Mouse (Mus musculus) forebrain, embryonic 13.5 days (tissue): ENCODE results near the gene Clec10a. TPM values are rescaled to one million over a fixed set of nuclear protein-coding genes. Genes with fewer than 3 reads are reported as not detected.
"Not testable (repeated sequence)": the region's sequence is repeated elsewhere in the genome, so short reads cannot be mapped to it uniquely, and the experiment has no call there.

ENCODE experiments used
- ATAC-seq: fragments of 200-750 bp; cut with Nextera tagmentation; 2 replicates; pipeline ENCODE4 v1.8.0; 2017
- H3K27ac ChIP-seq: fragments of 300-500 bp; sonication (generic); 2 replicates; pipeline ENCODE4 v1.5.1; 2015; ENCODE audit warnings: inconsistent platforms, mild to moderate bottlenecking, moderate library complexity
- H3K27me3 ChIP-seq: fragments of 300-500 bp; sonication (generic); 2 replicates; pipeline ENCODE4 v1.6.1; 2015; ENCODE audit warnings: mild to moderate bottlenecking, inconsistent platforms
- H3K36me3 ChIP-seq: fragments of 300-500 bp; sonication (generic); 2 replicates; pipeline ENCODE4 v1.6.1; 2015; ENCODE audit warnings: mild to moderate bottlenecking, inconsistent platforms; ENCODE audit not compliant: poor library complexity, severe bottlenecking
- H3K4me1 ChIP-seq: fragments of 300-500 bp; sonication (generic); 2 replicates; pipeline ENCODE4 v1.6.1; 2015; ENCODE audit warnings: inconsistent platforms
- H3K4me2 ChIP-seq: fragments of 300-500 bp; sonication (generic); 2 replicates; pipeline ENCODE4 v1.6.1; 2015; ENCODE audit warnings: inconsistent platforms, mild to moderate bottlenecking, moderate library complexity
- H3K4me3 ChIP-seq: fragments of 300-500 bp; sonication (generic); 2 replicates; pipeline ENCODE4 v1.5.1; 2015; ENCODE audit warnings: mild to moderate bottlenecking, inconsistent platforms
- H3K9ac ChIP-seq: fragments of 300-500 bp; sonication (generic); 2 replicates; pipeline ENCODE4 v1.6.1; 2015; ENCODE audit warnings: mild to moderate bottlenecking, inconsistent platforms
- H3K9me3 ChIP-seq: fragments of 300-500 bp; sonication (generic); replicated peaks from 2 replicates; pipeline ENCODE4 v1.6.1; 2016; ENCODE audit warnings: inconsistent platforms
- WGBS: fragments of 180-500 bp; shearing (Covaris S2); methylation state at CpG from one replicate; pipeline ENCODE4 v1.1.7; 2015; 5-methylcytosine and 5-hydroxymethylcytosine counted together
- polyA plus RNA-seq: library from polyadenylated mRNA; unstranded; fragments of >200 nt; fragmentation: Nextera tagmentation; extraction: Ambion mirVana; gene quantifications from 2 replicates; pipeline ENCODE4 v1.2.1, GENCODE M21; 2015

Gene Clec10a
- polyA plus RNA-seq, result 0.53 TPM in 1 of 2 replicates, not detected in the other

DNA sequence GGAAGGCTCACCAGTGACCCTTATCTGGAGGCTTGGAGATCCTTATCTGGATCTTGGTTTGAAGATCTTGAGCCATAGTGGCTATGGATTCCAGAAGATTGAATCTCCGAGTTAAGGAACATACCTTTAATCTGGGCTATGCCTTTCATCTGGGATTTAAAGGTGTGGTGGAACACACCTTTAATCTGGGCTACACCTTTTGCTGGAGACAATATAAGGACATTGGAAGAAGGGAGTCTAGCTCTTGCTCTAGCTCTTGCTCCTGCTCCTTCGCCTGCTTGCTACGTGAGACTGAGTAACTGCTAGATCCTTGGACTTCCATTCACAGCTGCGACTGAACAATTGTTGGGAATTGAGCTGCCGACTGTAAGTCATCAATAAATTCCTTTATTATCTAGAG is at the start of gene Clec10a:
Clec10a (plus strand) TSS at position 301 of the 400 bp plus-strand sequence.
- not testable (repeated sequence) for H3K9ac ChIP-seq, H3K4me2 ChIP-seq, ATAC-seq, H3K4me1 ChIP-seq, H3K27me3 ChIP-seq, H3K9me3 ChIP-seq, H3K4me3 ChIP-seq, H3K27ac ChIP-seq, H3K36me3 ChIP-seq
- WGBS, result no CpG with 5 or more reads among the region's 5 CpGs

DNA sequence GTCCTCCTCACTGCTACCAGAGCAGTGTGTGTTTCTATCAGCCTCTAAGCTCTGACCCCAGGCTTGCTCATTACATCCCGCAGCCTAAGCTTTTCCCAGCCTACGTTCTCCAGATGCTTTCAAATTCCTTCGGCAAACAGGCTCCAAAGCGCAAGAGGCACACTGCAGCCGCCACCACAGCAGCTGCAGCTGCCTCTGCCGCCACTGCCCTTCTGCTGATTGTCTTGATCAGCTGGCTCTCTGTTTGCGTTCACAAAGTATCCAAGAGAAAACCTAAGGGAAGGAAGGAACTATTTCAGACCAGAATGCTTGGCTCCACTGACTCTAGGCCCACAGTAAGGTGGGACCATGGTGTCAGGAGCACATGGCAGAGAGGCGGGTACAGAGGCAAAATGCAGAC is 48.9 kb upstream of the Clec10a start:
- Histone ChIP-seq H3K4me2 (no peak overlapping the region), H3K9me3 (0 out of 2 replicates have a peak, but pooled peaks cover 3% of the 10 kb centered on the region), H3K4me1 (no peaks in the 10 kb centered on the region), H3K27me3 (no peaks in the 10 kb centered on the region), H3K4me3 (no peak overlapping the region), H3K36me3 (no peaks in the 10 kb centered on the region), H3K27ac (no peak overlapping the region), H3K9ac (no peak overlapping the region)
- WGBS, result 77% methylated on average over 8 of the region's 8 CpGs
- ATAC-seq, result no peak

DNA sequence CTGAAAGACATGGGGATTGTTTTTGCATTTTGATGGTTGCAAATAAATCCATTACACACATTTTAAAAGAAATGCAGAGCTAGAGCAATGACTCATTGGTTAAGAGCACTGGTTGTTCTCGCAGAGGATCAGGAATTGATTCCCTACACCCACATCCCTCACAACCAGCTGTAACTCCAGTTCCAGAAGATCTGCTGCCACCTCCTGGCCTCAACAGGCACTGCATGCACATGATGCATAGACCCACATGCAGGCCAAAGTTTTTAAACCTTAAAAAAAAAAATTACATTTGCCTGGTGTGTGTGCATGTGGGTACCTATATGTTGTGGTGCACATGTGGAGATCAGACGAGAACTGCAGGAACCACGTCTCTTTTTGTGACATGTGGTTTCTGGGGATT is 45.9 kb upstream of the Clec10a start:
- Histone ChIP-seq H3K9me3 (0 out of 2 replicates have a peak, but pooled peaks cover 3% of the 10 kb centered on the region), H3K36me3 (no peaks in the 10 kb centered on the region), H3K27me3 (no peaks in the 10 kb centered on the region), H3K4me1 (no peaks in the 10 kb centered on the region), H3K4me2 (no peak overlapping the region), H3K4me3 (no peak overlapping the region), H3K9ac (no peak overlapping the region), H3K27ac (no peak overlapping the region)
- WGBS, result 70% methylated on average over 3 of the region's 3 CpGs
- ATAC-seq, result no peak

DNA sequence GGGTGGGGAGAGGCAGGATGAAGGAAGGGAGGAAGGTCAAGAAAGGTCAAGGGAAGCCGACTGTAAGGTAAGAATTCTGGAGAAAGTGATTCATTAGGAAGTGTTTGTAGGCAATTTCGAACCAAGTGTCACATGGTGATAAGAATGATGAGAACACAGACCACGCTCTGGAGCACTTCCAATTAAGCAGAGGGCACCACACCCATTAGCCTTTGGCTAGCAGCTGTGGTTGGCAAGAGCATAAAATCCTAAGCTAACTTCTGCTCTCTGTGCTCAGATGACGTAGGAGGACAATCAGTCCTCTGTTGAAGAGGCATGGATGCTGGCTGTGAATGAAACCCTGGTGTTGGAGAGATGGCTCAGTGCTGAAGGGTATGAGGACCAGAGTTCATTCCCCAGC is 41.4 kb upstream of the Clec10a start:
- no peak overlapping the region for H3K9ac ChIP-seq
- 79% methylated on average over 4 of the region's 4 CpGs for WGBS
- H3K9me3 ChIP-seq, result peaks cover 8% of the 10 kb centered on the region; the same call in 1 of the 2 replicates
- ATAC-seq, result no peak
- H3K27me3 ChIP-seq, result no peaks in the 10 kb centered on the region
- H3K4me2 ChIP-seq, result no peak overlapping the region
- H3K4me3 ChIP-seq, result no peak overlapping the region
- H3K4me1 ChIP-seq, result no peaks in the 10 kb centered on the region
- H3K27ac ChIP-seq, result no peak overlapping the region
- no peaks in the 10 kb centered on the region for H3K36me3 ChIP-seq

DNA sequence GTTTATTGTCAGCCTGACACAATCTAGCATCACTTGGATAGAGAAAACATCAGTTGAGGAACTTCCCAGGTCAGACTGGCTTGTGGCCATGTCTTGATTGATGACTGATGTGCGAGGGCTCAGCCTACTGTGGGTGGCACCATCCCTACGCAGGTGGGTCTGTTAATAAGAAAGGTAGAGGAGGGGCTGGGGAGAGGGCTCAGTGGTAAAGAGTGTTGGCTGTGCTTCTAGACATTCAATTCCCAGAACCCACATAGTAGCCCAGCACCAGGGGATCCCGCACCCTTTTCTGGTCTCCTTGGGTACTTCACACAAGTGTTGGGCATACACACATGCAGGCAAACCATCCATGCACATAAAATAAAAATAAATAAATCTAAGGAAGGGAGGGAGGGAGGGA is 40.1 kb upstream of the Clec10a start:
- 89% methylated on average over 3 of the region's 3 CpGs for WGBS
- no peak for ATAC-seq
- H3K4me3 ChIP-seq, result no peak overlapping the region
- no peaks in the 10 kb centered on the region for H3K4me1 ChIP-seq
- no peak overlapping the region for H3K4me2 ChIP-seq
- H3K36me3 ChIP-seq, result no peaks in the 10 kb centered on the region
- no peak overlapping the region for H3K27ac ChIP-seq
- no peaks in the 10 kb centered on the region for H3K27me3 ChIP-seq
- H3K9me3 ChIP-seq, result peaks cover 13% of the 10 kb centered on the region; the same call in 1 of the 2 replicates
- no peak overlapping the region for H3K9ac ChIP-seq

DNA sequence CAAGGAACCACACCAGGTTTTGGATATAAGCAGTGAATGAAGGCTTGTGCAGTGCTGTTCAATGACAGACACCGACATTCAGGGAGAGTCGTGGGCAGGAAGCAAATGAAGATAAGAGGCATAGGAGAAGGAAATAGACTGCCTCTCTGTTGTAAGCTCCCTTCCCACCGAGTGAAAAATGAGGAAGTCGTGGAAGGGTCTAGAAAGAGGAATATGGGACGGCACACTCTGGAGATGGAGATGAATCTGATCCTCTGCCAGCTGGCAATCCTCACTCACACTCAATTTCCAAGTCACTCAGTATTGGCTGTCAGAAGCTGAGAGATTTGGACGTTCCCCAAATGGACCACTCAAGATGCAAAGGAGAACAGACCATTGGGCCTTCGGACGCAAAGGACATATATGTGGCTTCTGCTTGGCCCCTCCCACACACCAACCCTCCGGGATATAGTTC is 26.0 kb upstream of the Clec10a start, which contains the start of gene Mgl2:
Mgl2 (plus strand) TSS at position 404 of the 454 bp plus-strand sequence.
- Histone ChIP-seq H3K9ac (no peak within 1 kb of the TSS), H3K4me2 (no peak within 1 kb of the TSS), H3K4me3 (no peak within 1 kb of the TSS), H3K4me1 (no peaks in the 10 kb centered on the region), H3K9me3 (no peaks in the 10 kb centered on the region), H3K27me3 (no peaks in the 10 kb centered on the region), H3K36me3 (no peaks in the 10 kb centered on the region), H3K27ac (no peak within 1 kb of the TSS)
- ATAC-seq, result no peak
- 90% methylated on average over 9 of the region's 9 CpGs for WGBS

DNA sequence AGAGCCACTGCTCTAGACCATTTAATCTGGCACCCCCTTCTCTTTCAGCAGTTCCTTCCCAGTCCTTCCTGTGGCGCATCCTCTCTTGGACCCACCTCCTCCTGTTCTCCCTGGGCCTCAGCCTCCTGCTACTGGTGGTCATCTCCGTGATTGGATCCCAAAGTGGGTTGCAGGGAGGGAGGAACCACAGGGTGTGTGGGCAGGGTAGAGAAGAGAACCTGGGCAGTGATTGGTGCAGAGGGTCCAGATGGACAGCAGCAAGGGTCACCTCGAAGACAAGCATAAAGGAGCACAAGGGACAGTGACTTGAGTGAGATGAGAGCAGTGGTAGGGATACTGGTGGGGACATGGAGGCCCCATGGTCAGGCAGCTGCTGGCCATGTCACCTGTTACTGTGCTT is 21.0 kb upstream of the Clec10a start:
- not testable (repeated sequence) for H3K4me3 ChIP-seq, H3K9ac ChIP-seq, ATAC-seq, H3K9me3 ChIP-seq, H3K36me3 ChIP-seq, H3K4me1 ChIP-seq, H3K27me3 ChIP-seq, H3K27ac ChIP-seq, H3K4me2 ChIP-seq
- WGBS, result 72% methylated on average over 3 of the region's 3 CpGs

DNA sequence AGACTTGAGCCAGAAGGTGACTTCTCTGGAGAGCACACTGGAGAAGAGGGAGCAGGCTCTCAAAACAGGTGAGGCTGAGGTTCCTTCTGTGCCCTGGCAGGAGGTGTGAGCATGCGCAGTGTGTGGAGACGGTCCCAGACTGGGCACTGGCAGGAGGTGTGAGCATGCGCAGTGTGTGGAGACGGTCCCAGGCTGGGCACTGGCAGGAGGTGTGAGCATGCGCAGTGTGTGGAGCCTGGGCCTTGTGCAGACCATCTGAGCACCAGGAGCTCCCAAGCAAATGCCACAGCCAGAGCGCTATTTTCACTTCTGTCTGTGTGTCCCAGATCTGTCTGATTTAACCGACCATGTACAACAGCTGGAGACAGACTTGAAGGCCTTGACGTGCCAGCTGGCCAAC is 20.1 kb upstream of the Clec10a start:
- H3K27ac ChIP-seq, H3K27me3 ChIP-seq, ATAC-seq, H3K4me3 ChIP-seq, H3K9ac ChIP-seq, H3K36me3 ChIP-seq, H3K4me1 ChIP-seq, H3K9me3 ChIP-seq, H3K4me2 ChIP-seq: not testable (repeated sequence)
- 92% methylated on average over 8 of the region's 8 CpGs for WGBS

DNA sequence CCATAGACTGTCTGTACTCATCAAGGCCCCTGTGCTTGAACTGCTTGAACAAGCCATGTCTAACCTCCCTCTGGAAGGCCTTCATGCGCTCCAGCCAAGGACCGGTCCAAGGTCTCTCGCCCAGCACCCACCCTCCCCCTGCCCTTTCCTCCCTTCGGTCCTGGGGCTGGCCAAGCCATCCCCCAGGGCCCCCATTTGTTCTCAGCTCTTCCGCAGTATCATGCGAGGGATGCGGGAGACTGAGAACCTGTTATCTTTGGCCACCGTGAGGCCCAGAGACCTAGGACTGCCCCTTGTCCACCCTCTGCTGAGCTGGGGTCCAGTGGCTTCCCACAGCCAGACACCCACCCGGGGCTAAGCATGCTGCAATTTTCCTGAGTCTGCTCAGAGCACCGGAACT is 16.8 kb upstream of the Clec10a start:
- WGBS, result 88% methylated on average over 10 of the region's 10 CpGs
- Histone ChIP-seq H3K27ac (no peak overlapping the region), H3K4me2 (no peak overlapping the region), H3K4me3 (no peak overlapping the region), H3K4me1 (no peaks in the 10 kb centered on the region), H3K36me3 (no peaks in the 10 kb centered on the region), H3K9me3 (no peaks in the 10 kb centered on the region), H3K9ac (no peak overlapping the region), H3K27me3 (no peaks in the 10 kb centered on the region)
- ATAC-seq, result no peak

DNA sequence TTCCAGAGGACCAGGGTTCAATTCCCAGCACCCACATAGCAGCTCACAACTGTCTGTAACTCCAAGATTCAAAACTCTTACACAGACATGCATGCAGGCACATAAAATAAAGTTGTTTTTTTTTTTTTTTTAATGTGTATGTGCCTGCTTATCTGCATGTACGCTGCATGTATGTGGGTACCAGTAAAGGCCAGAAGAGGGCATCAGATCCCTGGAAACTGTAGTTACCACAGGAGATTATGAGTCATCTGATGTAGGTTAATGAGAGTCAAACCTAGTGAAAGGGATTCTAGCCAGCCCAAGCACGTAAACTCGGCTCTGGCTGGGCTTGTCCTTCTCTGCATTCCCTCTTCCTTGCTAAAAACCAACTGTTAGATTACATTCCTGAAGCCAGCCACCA is 4.9 kb upstream of the Clec10a start:
- H3K9me3 ChIP-seq, result no peaks in the 10 kb centered on the region
- 62% methylated on average over 3 of the region's 3 CpGs for WGBS
- no peak for ATAC-seq
- H3K27ac ChIP-seq, result no peak overlapping the region
- no peak overlapping the region for H3K9ac ChIP-seq
- H3K36me3 ChIP-seq, result no peaks in the 10 kb centered on the region
- H3K4me3 ChIP-seq, result no peak overlapping the region
- no peak overlapping the region for H3K4me2 ChIP-seq
- H3K27me3 ChIP-seq, result no peaks in the 10 kb centered on the region
- H3K4me1 ChIP-seq, result no peaks in the 10 kb centered on the region

DNA sequence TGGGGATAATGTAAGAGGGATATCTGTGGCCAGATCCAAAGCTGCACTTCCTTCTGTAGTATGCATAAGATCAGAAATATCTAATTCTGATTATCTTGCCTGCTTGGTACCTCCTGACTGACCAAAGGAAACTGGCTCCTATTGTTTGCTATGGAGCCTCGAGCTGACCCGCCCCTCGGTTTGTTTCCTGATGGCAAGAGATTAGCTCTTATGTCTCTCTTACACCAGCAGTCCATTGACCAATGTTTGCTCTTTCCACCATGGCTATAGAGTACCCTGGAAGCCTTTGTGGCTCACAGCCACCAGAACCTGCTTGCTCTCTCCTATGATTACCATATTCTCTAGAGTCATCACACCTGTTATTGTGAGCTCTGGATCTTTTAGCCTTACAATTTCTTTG is 6.3 kb downstream of the Clec10a start:
- Histone ChIP-seq H3K9me3 (no peaks in the 10 kb centered on the region), H3K27me3 (no peaks in the 10 kb centered on the region), H3K9ac (no peak overlapping the region), H3K4me3 (no peak overlapping the region), H3K36me3 (no peaks in the 10 kb centered on the region), H3K27ac (no peak overlapping the region), H3K4me2 (no peak overlapping the region), H3K4me1 (no peaks in the 10 kb centered on the region)
- ATAC-seq, result no peak
- WGBS, result 83% methylated on average over 3 of the region's 3 CpGs

DNA sequence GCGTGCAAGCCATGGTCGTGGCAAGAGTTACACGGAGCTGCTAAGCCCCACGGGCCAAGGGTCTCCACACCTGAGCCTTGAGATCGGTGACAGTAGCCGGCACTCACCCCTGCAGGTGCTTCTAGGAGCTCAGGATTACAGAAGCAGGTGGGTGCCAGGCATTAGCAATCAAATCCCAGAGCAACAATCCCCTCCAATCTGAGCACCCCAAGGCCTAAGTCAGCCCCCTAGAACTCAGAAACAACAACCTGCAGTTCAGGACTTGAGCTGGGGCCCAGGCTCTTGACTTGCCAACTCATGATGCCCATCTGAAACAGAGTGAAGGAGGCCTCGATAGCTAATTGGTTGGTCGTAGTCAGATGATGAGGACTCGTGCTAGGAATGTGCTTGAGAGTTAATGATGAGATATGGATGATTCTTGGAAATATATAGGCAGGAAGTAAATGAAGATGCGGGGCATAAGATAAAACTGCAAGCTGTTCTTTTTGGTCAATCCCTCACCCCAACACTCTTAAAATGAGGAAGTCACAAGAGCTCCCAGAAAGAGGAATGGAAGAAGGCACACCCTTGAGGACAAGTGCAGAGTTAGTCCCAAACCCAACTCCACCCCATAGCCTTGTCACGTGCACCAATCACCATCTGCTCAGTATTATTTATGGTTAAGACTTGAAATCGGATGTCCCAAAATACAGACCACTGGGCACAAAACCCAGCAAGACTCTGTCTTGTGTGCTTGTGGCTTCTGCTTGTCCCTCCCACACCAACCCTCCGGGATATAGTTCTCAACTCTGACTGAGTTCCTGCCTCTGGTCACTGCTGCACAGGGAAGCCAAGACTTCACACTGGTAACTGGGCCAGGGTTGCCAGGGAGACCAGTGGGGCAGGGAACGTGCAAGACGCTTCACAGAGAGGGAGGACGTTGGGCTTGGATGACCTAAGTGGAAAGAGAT is 10.2 kb downstream of the Clec10a start:
- no peak for ATAC-seq
- Histone ChIP-seq H3K27ac (no peak overlapping the region), H3K27me3 (no peaks in the 10 kb centered on the region), H3K4me1 (no peaks in the 10 kb centered on the region), H3K9me3 (no peaks in the 10 kb centered on the region), H3K9ac (no peak overlapping the region), H3K4me3 (no peak overlapping the region), H3K36me3 (no peaks in the 10 kb centered on the region), H3K4me2 (no peak overlapping the region)
- WGBS, result 71% methylated on average over 16 of the region's 16 CpGs
